Mouse (Mus musculus): ENCODE data around the gene Nox3. TPM values are rescaled to one million over a fixed set of nuclear protein-coding genes. Genes with fewer than 3 reads are reported as not detected.

Nox3 gene
- total and polyA plus RNA-seq, 2 experiments from 2014 or later = not detected

DNA sequence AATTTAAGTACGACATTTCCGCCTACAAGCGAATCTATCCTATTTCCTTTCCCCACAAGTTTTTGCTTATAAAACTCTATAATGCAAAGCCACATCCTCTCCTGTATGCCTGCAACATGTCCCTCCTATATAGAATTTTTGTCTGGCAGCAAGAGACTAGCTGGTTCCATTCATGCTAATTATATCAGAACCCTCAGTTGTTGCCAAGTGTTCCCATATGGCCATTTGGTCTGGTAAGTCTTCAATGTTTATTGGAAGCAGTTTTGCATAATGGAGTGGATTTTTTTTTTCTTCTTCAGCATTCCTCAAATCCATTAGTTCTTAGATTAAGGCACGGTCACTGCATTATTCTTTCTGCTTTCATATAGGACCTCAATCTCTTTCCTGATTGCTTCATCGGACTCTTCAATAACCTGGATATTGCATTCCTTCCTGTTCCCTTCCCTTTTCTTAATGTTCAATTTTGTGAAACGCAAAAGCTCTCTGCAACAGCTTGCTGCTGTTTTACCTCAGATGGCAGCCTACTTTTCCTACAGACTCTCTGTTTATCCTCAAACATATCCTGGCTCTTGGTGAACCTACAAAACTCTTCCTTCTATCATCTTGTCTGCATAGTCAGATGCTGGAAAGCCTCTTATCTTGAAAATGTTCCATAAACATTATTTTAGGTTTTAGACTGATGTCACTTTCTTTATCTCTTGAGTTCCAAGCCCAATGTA is 92.9 kb downstream of the Nox3 start:
- no peak for TF ChIP-seq CTCF (IDR thresholded peaks at IDR 0.05)
- WGBS = 92% methylated on average over 6 of the region's 6 CpGs
- DNase-seq (ENCODE audit: low spot score) (peak; percentile 12), ATAC-seq (ENCODE audit: low FRiP score) (no peak)
- no peaks in the 10 kb centered on the region for H3K36me3 ChIP-seq (ENCODE audit: insufficient read depth, low read length)
- no peaks in the 10 kb centered on the region for H3K27me3 ChIP-seq (ENCODE audit: insufficient read depth, low read length)
- H3K4me3 ChIP-seq (ENCODE audit: low read depth, low read length) = no peak overlapping the region
- no peak overlapping the region for H3K27ac ChIP-seq (ENCODE audit: low read depth, low read length)
- H3K9ac ChIP-seq (replicated peaks; ENCODE audit: low read length, poor library complexity, severe bottlenecking) = no peak overlapping the region
- no peaks in the 10 kb centered on the region for H3K9me3 ChIP-seq (ENCODE audit: low read length)
- H3K4me1 ChIP-seq (ENCODE audit: insufficient read depth, low read length) = no peaks in the 10 kb centered on the region
- H3K4me2 ChIP-seq (ENCODE audit: low read depth, low read length, poor library complexity, severe bottlenecking) = no peak overlapping the region

DNA sequence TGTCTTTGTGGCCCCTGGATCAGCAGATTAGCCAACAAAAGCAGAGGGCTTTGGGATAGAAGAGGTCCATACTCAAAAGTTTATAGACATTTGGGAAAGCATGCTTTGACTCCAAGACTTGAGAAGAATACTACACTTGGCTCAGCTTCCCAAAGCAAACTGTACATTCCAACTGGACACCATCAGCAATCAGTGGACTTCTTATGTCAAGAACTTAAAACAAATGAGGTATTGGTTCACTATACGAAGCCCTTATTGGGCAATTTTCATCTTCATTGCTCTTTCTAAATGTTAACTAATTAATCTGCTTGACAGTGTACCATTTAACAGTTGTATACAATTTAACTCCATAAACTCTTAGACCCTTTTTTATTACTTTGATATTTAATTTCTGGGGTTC is 97.7 kb downstream of the Nox3 start:
- TF ChIP-seq CTCF (IDR thresholded peaks at IDR 0.05) = no peak
- 85% methylated on average over 1 of the region's 1 CpGs for WGBS
- no peak overlapping the region for H3K9ac ChIP-seq (replicated peaks; ENCODE audit: low read length, poor library complexity, severe bottlenecking)

DNA sequence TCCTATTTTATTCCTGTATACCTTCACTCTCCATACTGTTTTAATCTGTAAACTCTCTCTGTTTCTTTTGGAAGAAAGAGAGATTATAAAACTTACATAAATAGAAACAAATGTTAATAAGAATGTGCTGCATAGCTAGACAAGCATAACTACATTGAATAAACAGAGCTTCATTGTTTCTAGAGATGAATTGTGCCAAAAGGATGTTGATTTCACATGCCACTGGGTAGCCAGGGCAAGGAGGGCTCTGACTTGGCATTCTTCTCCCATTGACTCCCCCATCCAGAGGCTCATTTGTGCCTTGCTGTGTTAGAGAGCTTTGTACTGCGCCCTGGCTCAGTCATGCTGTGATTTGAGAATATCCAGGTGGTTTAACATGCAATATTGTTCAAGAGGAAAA is 98.2 kb downstream of the Nox3 start:
- Histone ChIP-seq H3K36me3 (ENCODE audit: insufficient read depth, low read length) (no peaks in the 10 kb centered on the region), H3K9ac (replicated peaks; ENCODE audit: low read length, poor library complexity, severe bottlenecking) (no peak overlapping the region), H3K4me1 (ENCODE audit: insufficient read depth, low read length) (no peaks in the 10 kb centered on the region), H3K27ac (ENCODE audit: low read depth, low read length) (no peak overlapping the region), H3K4me2 (ENCODE audit: low read depth, low read length, poor library complexity, severe bottlenecking) (no peak overlapping the region), H3K4me3 (ENCODE audit: low read depth, low read length) (no peak overlapping the region), H3K9me3 (ENCODE audit: low read length) (no peaks in the 10 kb centered on the region), H3K27me3 (ENCODE audit: insufficient read depth, low read length) (no peaks in the 10 kb centered on the region)
- DNase-seq (ENCODE audit: low spot score) (peak; percentile 5), ATAC-seq (ENCODE audit: low FRiP score) (no peak)
- TF ChIP-seq CTCF (IDR thresholded peaks at IDR 0.05) = no peak
- WGBS = 75% methylated on average over 1 of the region's 1 CpGs

More for the DNA sequence above, 97.7 kb downstream of the Nox3 start:
- ATAC-seq (ENCODE audit: low FRiP score) (no peak), DNase-seq (ENCODE audit: low spot score) (no peak)
- Histone ChIP-seq H3K36me3 (ENCODE audit: insufficient read depth, low read length) (no peaks in the 10 kb centered on the region), H3K4me2 (ENCODE audit: low read depth, low read length, poor library complexity, severe bottlenecking) (no peak overlapping the region), H3K4me3 (ENCODE audit: low read depth, low read length) (no peak overlapping the region), H3K4me1 (ENCODE audit: insufficient read depth, low read length) (no peaks in the 10 kb centered on the region), H3K9me3 (ENCODE audit: low read length) (no peaks in the 10 kb centered on the region), H3K27ac (ENCODE audit: low read depth, low read length) (no peak overlapping the region), H3K27me3 (ENCODE audit: insufficient read depth, low read length) (no peaks in the 10 kb centered on the region)

DNA sequence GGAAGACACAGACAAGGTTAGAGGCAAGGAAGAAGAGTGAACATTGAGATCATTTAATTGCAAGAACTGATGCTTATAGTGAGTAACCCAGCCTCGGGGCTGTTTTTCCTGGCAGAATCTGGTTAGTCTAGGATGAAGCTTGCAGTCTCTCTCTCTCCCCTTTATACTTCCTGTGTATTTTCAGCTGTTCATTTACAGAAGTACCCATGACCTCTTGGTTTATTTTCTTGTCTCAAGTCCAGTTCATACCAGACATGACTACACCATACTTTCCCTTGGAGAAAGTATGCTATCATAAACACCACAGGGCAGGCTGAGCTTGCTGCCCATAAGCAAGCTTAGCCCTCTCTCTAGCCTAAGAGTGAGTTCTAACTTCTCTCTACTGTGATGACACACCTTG is 98.9 kb downstream of the Nox3 start:
- no peak for ATAC-seq (ENCODE audit: low FRiP score)
- H3K36me3 ChIP-seq (ENCODE audit: insufficient read depth, low read length) = no peaks in the 10 kb centered on the region
- no peak overlapping the region for H3K9ac ChIP-seq (replicated peaks; ENCODE audit: low read length, poor library complexity, severe bottlenecking)
- peak; percentile 30 for DNase-seq (ENCODE audit: low spot score)
- no peak for TF ChIP-seq CTCF (IDR thresholded peaks at IDR 0.05)
- H3K27ac ChIP-seq (ENCODE audit: low read depth, low read length) = no peak overlapping the region
- H3K4me2 ChIP-seq (ENCODE audit: low read depth, low read length, poor library complexity, severe bottlenecking) = no peak overlapping the region
- no peaks in the 10 kb centered on the region for H3K4me1 ChIP-seq (ENCODE audit: insufficient read depth, low read length)
- 68% methylated on average over 1 of the region's 1 CpGs for WGBS
- H3K9me3 ChIP-seq (ENCODE audit: low read length) = no peaks in the 10 kb centered on the region
- no peaks in the 10 kb centered on the region for H3K27me3 ChIP-seq (ENCODE audit: insufficient read depth, low read length)
- no peak overlapping the region for H3K4me3 ChIP-seq (ENCODE audit: low read depth, low read length)

Other genes starting within 250 kb of the Nox3 start
- 1.8 TPM in 1 of 2 replicates, not detected in the other for gene Cldn20, start 163.7 kb downstream of the Nox3 start, total RNA-seq (2014; rRNA removed)
- 0.25 TPM in 1 of 2 replicates, not detected in the other for gene Cldn20, start 163.7 kb downstream of the Nox3 start, polyA plus RNA-seq (2015; fragmentation: Nextera tagmentation; extraction: Ambion mirVana)
- 9.6 and 12.4 TPM in 2 replicates for gene Tfb1m, start 138.5 kb downstream of the Nox3 start, total RNA-seq (2014; rRNA removed)
- 7.9 and 8.7 TPM in 2 replicates for gene Tfb1m, start 138.5 kb downstream of the Nox3 start, polyA plus RNA-seq (2015; fragmentation: Nextera tagmentation; extraction: Ambion mirVana)

Measured in midbrain, postnatal 0 days (tissue).